Mouse (Mus musculus): ENCODE data around the gene Tuba1a.
"Not testable (repeated sequence)": the region's sequence is repeated elsewhere in the genome, so short reads cannot be mapped to it uniquely, and the experiment has no call there.

Gene Tuba1a

GRCm38 (mm10) chr15:98923031-98923537, 30.4 kb downstream of the Tuba1a start:
- DNase-seq (ENCODE audit: low read depth): no peak

DNA sequence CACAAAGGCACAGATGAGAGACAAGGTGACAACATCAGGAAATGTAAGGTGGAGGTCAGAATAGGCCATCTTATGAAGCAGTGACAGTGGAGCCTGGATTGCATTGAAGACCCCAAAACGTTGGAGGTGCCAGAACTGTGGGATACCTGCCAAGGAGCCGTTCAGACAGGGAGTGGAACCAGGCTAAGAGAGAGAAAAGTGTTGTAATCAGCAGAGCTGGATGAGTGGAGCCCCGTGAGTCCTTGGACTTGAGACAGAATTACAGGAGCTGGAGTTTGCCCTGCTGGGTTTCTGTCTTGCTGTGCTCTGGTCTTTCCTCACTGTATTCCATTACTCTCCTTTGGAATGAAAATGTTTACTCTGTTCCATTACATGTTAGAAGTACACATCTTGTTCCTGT, 30.9 kb downstream of the Tuba1a start:
- no peak for DNase-seq (ENCODE audit: low read depth)

DNA sequence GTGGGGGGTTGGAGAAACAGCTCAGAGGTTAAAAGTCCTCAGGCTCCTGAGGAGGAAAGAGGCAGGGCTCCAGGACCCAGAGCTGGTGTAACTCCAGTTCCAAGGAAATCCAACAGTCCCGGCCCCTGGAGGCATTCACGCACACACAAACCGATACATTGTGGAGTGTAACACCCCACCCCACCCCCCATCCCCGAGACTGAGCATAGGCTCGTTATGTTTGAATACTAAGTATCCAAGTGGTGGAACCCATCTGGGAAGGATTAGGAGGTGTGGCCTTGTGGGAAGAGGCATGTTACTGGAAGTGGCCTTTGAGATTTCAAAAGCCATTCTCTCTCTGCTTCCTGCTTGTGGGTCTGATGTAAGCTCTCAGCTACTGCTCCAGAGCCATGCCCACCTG, 32.0 kb downstream of the Tuba1a start:
- no peak for DNase-seq (ENCODE audit: low read depth)

GRCm38 (mm10) chr15:98918499-98918895, 35.0 kb downstream of the Tuba1a start:
- DNase-seq (ENCODE audit: low read depth): not testable (repeated sequence)

DNA sequence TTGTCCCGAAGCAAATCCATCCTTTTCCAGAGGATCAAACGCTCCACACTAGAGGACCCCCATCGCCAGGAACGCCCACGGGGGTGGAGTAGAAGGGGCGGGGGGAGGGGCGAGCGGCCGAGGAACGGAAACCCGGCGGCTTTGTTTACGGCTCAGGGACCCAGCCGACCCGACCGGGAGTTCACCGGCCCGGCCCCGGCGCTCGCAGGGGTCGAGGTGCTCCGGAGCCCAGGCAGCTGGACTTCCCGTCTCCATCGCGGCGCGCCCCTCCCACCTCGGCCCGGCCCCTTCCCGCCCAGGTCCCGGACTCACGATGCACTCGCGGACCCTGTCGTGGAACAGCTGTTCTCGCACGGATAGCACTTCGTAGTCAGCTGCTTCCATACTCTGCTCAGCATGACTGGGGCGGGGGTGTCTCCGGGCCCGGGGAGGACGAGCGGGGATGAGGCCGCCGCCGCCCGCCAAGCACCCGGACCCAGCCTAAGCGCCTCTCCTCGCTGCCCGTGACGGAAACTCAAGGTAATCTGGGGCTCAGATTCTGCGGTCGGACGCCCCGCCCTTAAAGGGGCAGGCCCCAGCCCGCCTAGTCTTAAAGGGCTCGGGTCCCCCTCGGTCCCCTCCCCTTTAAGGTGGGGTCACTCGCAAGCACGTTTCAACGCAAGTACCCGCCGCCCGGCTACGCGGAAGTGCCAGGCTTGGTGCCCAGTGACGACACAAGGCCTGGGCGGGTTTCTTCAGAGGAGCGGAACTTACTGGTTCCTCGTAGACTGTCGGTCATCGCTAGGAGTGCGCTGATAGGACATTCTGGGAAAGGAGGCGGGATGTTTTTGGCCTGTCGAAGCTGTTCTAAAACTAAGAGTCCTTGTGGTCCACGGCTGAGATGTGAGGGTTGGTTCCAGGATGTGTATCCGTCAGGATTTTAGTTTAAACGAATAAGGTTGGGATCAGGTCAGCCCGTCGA, 35.7 kb downstream of the Tuba1a start, which contains the start of gene Lmbr1l:
Lmbr1l (minus strand) TSS at position 694 of the 961 bp plus-strand sequence.
- DNase-seq (ENCODE audit: low read depth): peak; percentile 99

DNA sequence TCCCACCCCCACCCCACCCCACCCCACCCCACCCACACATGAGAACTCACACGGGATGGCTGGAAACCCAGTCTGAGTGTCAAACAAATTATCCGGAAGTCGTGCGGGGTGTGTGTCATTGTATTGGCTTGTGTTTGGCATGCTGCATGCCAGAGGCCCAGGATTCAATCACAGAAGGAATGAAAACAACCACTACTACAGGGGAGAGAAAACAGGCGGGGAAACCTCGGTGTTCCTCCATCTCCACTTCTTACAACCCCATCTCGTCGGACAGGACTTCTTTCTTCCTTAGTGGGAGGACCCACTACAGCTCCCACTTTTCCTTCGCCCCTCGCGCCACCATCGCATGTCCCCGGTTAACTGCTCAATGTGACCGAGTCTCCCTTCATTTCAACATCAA, 36.4 kb downstream of the Tuba1a start:
- no peak for DNase-seq (ENCODE audit: low read depth)

- DNase-seq (ENCODE audit: low read depth): no peak
Measured at GRCm38 (mm10) chr15:98916016-98916415, 37.5 kb downstream of the Tuba1a start.

GRCm38 (mm10) chr15:98914903-98915302, 38.6 kb downstream of the Tuba1a start:
- peak; percentile 55 for DNase-seq (ENCODE audit: low read depth)

DNA sequence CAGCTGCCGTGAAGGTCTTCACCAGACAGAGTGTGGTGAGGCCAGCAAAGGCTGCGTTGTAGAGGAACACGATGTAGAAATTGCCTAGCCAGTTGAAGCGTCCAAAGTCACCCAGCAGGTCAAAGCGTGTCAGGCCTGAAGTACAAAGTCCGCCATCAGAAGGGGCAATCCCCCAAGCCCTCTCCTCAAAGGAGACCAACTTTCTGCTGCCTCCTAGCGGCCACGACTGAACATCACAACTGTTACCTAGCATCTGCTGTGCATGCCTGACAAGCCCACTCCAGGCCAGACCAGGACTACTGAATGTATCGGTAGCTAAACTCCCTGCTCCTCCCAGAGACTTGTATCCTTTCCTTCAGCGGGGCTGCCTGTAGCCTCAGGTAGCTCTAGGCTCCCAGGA, 48.8 kb downstream of the Tuba1a start:
- peak; percentile 69 for DNase-seq (ENCODE audit: low read depth)

DNA sequence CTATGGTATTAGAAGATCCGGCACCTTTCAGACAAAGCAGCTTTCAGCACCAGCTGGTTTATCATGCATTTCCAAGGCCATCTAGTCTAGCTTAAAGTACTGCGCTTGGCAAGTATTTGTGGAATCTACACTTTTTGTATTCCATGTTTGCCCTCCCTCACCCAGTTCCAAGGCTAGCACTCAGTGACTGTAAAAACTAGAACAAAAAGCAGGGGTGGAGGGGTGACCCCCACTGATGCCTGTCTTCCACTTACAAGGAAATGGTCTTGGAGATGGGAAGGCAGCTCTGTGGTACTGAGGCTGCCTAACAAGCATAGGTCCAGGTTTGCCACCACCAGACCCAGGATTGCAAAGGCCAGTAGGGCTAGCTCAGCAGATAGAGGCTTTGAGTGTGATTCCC, 50.9 kb downstream of the Tuba1a start:
- no peak for DNase-seq (ENCODE audit: low read depth)

GRCm38 (mm10) chr15:98901530-98901929, 52.0 kb downstream of the Tuba1a start:
- DNase-seq (ENCODE audit: low read depth): no peak
